Mouse (Mus musculus) brain, embryonic 14.5 days (tissue): Measurements from ENCODE around the gene Agbl2.

Experiments used
- CTCF ChIP-seq: fragments of 200-500 bp; IDR thresholded peaks from 2 replicates; pipeline ENCODE4 v1.5.1; 2012; ENCODE audit warnings: inconsistent platforms, mild to moderate bottlenecking, moderate library complexity, borderline replicate concordance; ENCODE audit not compliant: insufficient read depth, insufficient read length; ENCODE audit errors: extremely low read depth
- POLR2A ChIP-seq: fragments of 200-500 bp; IDR thresholded peaks from 2 replicates; pipeline ENCODE4 v1.6.1; 2012; ENCODE audit warnings: mild to moderate bottlenecking, inconsistent platforms, borderline replicate concordance; ENCODE audit not compliant: poor library complexity, insufficient read depth, insufficient read length, severe bottlenecking; ENCODE audit errors: extremely low read depth

- TF ChIP-seq CTCF (no peak), POLR2A (no peak)
These were observed 38.4 kb downstream of the Agbl2 start for GRCm38 (mm10) chr2:90820894-90821293.
